Mouse (Mus musculus) limb, embryonic 14.5 days (tissue): ENCODE measurements at regions not wholly inside any gene's neighbourhood (a gene's known extent, or its start where the extent isn't known, plus 50 kb on each side); places are given as distances from the start of the nearest gene placed in this dataset.
A peak's percentile ranks its signal among the peaks of the same experiment; 100 is the strongest.

Experiments
- ATAC-seq: fragments of 200-750 bp; cut with Nextera tagmentation; 2 replicates; pipeline ENCODE4 v1.8.0; 2017; ENCODE audit warnings: low read depth, moderate number of reproducible peaks, moderate TSS enrichment; ENCODE audit not compliant: low FRiP score
- DNase-seq: peaks from one replicate; pipeline ENCODE4 v3.0.0-alpha.2; 2015; ENCODE audit warnings: low spot score
- H3K27ac ChIP-seq: fragments of 300-500 bp; sonication (generic); replicated peaks from 2 replicates; pipeline ENCODE4 v1.5.1; 2014; ENCODE audit warnings: low read depth, mild to moderate bottlenecking, low read length, moderate library complexity, mixed read lengths
- H3K27me3 ChIP-seq: fragments of 300-500 bp; sonication (generic); 2 replicates; pipeline ENCODE4 v1.6.1; 2014; ENCODE audit warnings: low read length, mixed read lengths; ENCODE audit not compliant: control insufficient read depth, insufficient read depth
- H3K36me3 ChIP-seq: fragments of 300-500 bp; sonication (generic); 2 replicates; pipeline ENCODE4 v1.6.1; 2014; ENCODE audit warnings: mild to moderate bottlenecking, low read length, moderate library complexity, mixed read lengths; ENCODE audit not compliant: control insufficient read depth, insufficient read depth
- H3K4me1 ChIP-seq: fragments of 300-500 bp; sonication (generic); 2 replicates; pipeline ENCODE4 v1.6.1; 2014; ENCODE audit warnings: antibody characterized with exemption, low read length, mixed read lengths; ENCODE audit not compliant: control insufficient read depth, insufficient read depth
- H3K4me2 ChIP-seq: fragments of 300-500 bp; sonication (generic); replicated peaks from 2 replicates; pipeline ENCODE4 v1.6.1; 2014; ENCODE audit warnings: low read depth, mild to moderate bottlenecking, low read length, moderate library complexity; ENCODE audit not compliant: severe bottlenecking
- H3K4me3 ChIP-seq: fragments of 300-500 bp; sonication (generic); replicated peaks from 2 replicates; pipeline ENCODE4 v1.5.1; 2014; ENCODE audit warnings: low read length
- H3K9ac ChIP-seq: fragments of 300-500 bp; sonication (generic); 2 replicates; pipeline ENCODE4 v1.6.1; 2014; ENCODE audit warnings: mild to moderate bottlenecking, low read depth, low read length, moderate library complexity; ENCODE audit not compliant: severe bottlenecking
- H3K9me3 ChIP-seq: fragments of 300-500 bp; sonication (generic); 2 replicates; pipeline ENCODE4 v1.6.1; 2016; ENCODE audit warnings: low read length; ENCODE audit not compliant: control insufficient read depth
- POLR2A ChIP-seq: fragments of 200-500 bp; IDR thresholded peaks from 2 replicates; pipeline ENCODE4 v1.8.0; 2012; ENCODE audit warnings: inconsistent platforms, mild to moderate bottlenecking, moderate library complexity, borderline replicate concordance; ENCODE audit not compliant: insufficient read depth, insufficient read length; ENCODE audit errors: extremely low read depth
- WGBS: fragments of 180-500 bp; shearing (Covaris S2); extraction: QIAGEN DNeasy Blood & Tissue Kit; methylation state at CpG from one replicate; pipeline ENCODE4 v1.1.7; 2014; 5-methylcytosine and 5-hydroxymethylcytosine counted together

DNA sequence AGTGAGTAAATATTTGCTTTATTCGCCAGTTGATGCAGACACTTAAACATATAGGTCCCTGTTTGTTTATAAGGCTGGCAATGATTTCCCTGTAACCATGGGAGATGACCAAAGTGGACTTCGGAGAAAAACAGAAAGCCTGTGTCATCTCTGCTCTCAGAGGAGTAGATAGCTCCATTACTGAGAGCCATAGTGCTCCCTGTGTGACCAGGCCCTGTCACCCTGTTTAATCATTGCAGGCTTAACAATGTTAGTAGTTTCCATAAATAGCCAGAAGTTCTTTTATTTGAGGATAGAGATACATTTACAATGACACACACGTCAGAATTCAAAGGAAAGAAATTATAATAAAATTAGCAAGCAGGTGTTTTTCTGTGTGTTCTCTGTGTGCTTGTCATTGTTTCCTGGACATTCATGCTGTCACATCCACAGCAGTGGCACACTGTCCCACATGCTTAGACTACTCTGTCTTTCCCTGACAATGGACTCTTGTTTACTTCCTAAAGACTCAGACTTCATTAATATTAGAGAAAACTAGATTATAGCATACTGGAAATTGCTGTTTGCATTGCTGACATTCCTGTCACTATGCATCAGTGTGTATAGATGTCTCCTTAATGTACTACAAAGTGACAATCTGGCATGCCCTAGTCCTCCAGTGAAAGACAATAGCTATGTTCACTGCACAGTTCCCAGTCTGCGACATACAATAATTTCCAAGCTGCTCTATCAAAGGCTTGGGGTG, 115.8 kb upstream of the Tent5a start:
- ATAC-seq = no peak
- no peak for TF ChIP-seq POLR2A
- WGBS = 81% methylated on average over 4 of the region's 4 CpGs

GRCm38 (mm10) chr9:85439664-85440063, 112.5 kb upstream of the Tent5a start:
- 38% methylated on average over 1 of the region's 1 CpGs for WGBS

More for the DNA sequence above, 115.8 kb upstream of the Tent5a start:
- Histone ChIP-seq H3K4me3 (no peak overlapping the region), H3K4me1 (peaks cover 3% of the 10 kb centered on the region; the same call in 1 of the 2 replicates), H3K9ac (no peak overlapping the region), H3K9me3 (no peaks in the 10 kb centered on the region), H3K4me2 (no peak overlapping the region), H3K36me3 (no peaks in the 10 kb centered on the region), H3K27ac (no peak overlapping the region), H3K27me3 (no peaks in the 10 kb centered on the region)
- DNase-seq = no peak

DNA sequence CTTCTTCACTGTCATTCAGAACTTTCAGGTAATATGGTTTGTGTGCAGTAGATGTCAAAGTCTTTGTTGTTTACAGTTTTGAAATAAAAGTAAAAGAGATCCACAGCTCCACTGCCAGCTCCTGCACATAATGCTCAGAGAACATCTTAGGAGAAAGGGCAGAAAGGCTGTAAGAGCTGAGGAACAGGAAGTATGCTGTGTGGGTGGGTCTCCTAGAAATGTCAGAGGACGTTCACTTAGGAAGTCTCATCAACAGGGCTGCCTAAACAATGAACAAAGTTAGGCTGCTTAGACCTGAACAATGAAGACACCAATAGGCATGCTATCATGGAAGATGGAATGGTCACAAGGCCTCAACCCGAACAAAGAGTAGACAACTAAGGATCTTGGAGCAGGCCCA, 105.1 kb upstream of the Tent5a start:
- H3K36me3 ChIP-seq = no peaks in the 10 kb centered on the region
- 66% methylated on average over 2 of the region's 2 CpGs for WGBS

More at GRCm38 (mm10) chr9:85439664-85440063, 112.5 kb upstream of the Tent5a start:
- no peaks in the 10 kb centered on the region for H3K27me3 ChIP-seq
- ATAC-seq = 0 out of 2 replicates have a peak, but pooled peaks have one; percentile 63
- no peak overlapping the region for H3K4me2 ChIP-seq
- no peaks in the 10 kb centered on the region for H3K9me3 ChIP-seq
- no peak for DNase-seq
- H3K4me1 ChIP-seq = peaks cover 3% of the 10 kb centered on the region; the same call in 1 of the 2 replicates
- no peak overlapping the region for H3K27ac ChIP-seq
- no peak overlapping the region for H3K4me3 ChIP-seq
- no peak overlapping the region for H3K9ac ChIP-seq
- no peak for TF ChIP-seq POLR2A
- H3K36me3 ChIP-seq = no peaks in the 10 kb centered on the region

GRCm38 (mm10) chr9:85426809-85427208, 99.7 kb upstream of the Tent5a start:
- Histone ChIP-seq H3K9ac (no peak overlapping the region), H3K4me3 (no peak overlapping the region), H3K9me3 (no peaks in the 10 kb centered on the region), H3K36me3 (no peaks in the 10 kb centered on the region), H3K4me2 (no peak overlapping the region), H3K4me1 (no peaks in the 10 kb centered on the region), H3K27me3 (no peaks in the 10 kb centered on the region), H3K27ac (no peak overlapping the region)
- no peak for DNase-seq
- no peak for TF ChIP-seq POLR2A
- no peak for ATAC-seq
- 82% methylated on average over 4 of the region's 4 CpGs for WGBS

More for the DNA sequence above, 105.1 kb upstream of the Tent5a start:
- Histone ChIP-seq H3K9me3 (no peaks in the 10 kb centered on the region), H3K9ac (no peak overlapping the region), H3K4me2 (no peak overlapping the region), H3K4me3 (no peak overlapping the region), H3K27me3 (no peaks in the 10 kb centered on the region), H3K27ac (no peak overlapping the region), H3K4me1 (no peaks in the 10 kb centered on the region)
- no peak for ATAC-seq
- DNase-seq = no peak
- TF ChIP-seq POLR2A = no peak

DNA sequence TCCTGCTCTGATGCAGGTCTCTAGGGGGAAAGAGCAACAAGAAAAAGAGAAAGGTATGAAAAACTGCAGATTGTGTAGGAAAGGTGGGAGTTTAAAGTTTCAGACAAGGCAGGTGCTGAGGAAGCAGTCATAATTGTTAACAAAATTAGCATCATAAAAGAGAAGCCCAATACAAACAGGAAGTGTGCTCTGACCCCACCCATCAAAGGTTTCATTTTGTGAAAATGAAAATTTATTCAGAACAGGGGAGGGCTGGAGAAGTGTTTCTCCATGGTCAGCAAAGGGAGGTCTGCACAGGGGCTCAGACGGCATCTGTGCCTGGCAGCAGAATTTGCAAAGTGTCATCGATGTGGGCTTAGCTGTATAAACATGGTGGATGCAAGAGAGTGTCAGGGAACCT, 96.8 kb upstream of the Tent5a start:
- no peaks in the 10 kb centered on the region for H3K9me3 ChIP-seq
- no peaks in the 10 kb centered on the region for H3K4me1 ChIP-seq
- no peak overlapping the region for H3K4me2 ChIP-seq
- ATAC-seq = no peak
- no peaks in the 10 kb centered on the region for H3K36me3 ChIP-seq
- no peaks in the 10 kb centered on the region for H3K27me3 ChIP-seq
- DNase-seq = no peak
- 71% methylated on average over 2 of the region's 2 CpGs for WGBS
- H3K9ac ChIP-seq = no peak overlapping the region
- TF ChIP-seq POLR2A = no peak
- no peak overlapping the region for H3K27ac ChIP-seq
- no peak overlapping the region for H3K4me3 ChIP-seq
